Mouse (Mus musculus) C2C12 (cell line): ENCODE results near the gene Bend3.

ENCODE experiments used
- CEBPB ChIP-seq: IDR thresholded peaks from one replicate; pipeline ENCODE4 v1.6.1; 2011; ENCODE audit warnings: low read depth, mild to moderate bottlenecking, control low read depth, moderate library complexity
- CTCF ChIP-seq: IDR thresholded peaks from one replicate; pipeline ENCODE4 v1.5.1; 2011; ENCODE audit not compliant: control insufficient read depth, insufficient read depth, insufficient read length
- MAX ChIP-seq: IDR thresholded peaks from one replicate; pipeline ENCODE4 v1.6.1; 2011; ENCODE audit warnings: mild to moderate bottlenecking, control low read depth
- MYOD1 ChIP-seq: IDR thresholded peaks from one replicate; pipeline ENCODE4 v1.6.1; 2011; ENCODE audit warnings: low read depth; ENCODE audit not compliant: control insufficient read depth, insufficient read length
- MYOG ChIP-seq: IDR thresholded peaks from one replicate; pipeline ENCODE4 v1.6.1; 2011; ENCODE audit not compliant: control insufficient read depth, insufficient read length; ENCODE audit errors: extremely low read depth
- USF1 ChIP-seq: IDR thresholded peaks from one replicate; pipeline ENCODE4 v1.6.1; 2011; ENCODE audit warnings: low read depth, mild to moderate bottlenecking, control low read depth, moderate library complexity

- TF ChIP-seq CTCF, result no peak
- TF ChIP-seq MAX, result no peak
- TF ChIP-seq CEBPB, result no peak
- no peak for TF ChIP-seq USF1
- no peak for TF ChIP-seq MYOD1
- no peak for TF ChIP-seq MYOG
These were observed 10.9 kb downstream of the Bend3 start for GRCm38 (mm10) chr10:43489550-43489949.
